Mouse (Mus musculus) heart, postnatal 0 days (tissue): ENCODE data around the gene Sh3bp5. TPM values are rescaled to one million over a fixed set of nuclear protein-coding genes. Genes with fewer than 3 reads are reported as not detected.
A peak's percentile ranks its signal among the peaks of the same experiment; 100 is the strongest.

Source experiments
- ATAC-seq: fragments of 200-750 bp; cut with Nextera tagmentation; 2 replicates; pipeline ENCODE4 v1.8.0; 2017; ENCODE audit warnings: low read depth, moderate number of reproducible peaks, moderate library complexity; ENCODE audit not compliant: insufficient read depth
- DNase-seq: peaks from one replicate; pipeline ENCODE4 v3.0.0-alpha.2; 2016; ENCODE audit warnings: low spot score
- H3K27ac ChIP-seq: fragments of 300-500 bp; sonication (generic); 2 replicates; pipeline ENCODE4 v1.5.1; 2014; ENCODE audit warnings: low read depth, mild to moderate bottlenecking
- H3K27me3 ChIP-seq: fragments of 300-500 bp; sonication (generic); 2 replicates; pipeline ENCODE4 v1.6.1; 2014; ENCODE audit warnings: low read length, mixed read lengths; ENCODE audit not compliant: control insufficient read depth, insufficient read depth
- H3K36me3 ChIP-seq: fragments of 300-500 bp; sonication (generic); replicated peaks from 2 replicates; pipeline ENCODE4 v1.6.1; 2014; ENCODE audit warnings: low read length, mixed read lengths; ENCODE audit not compliant: control insufficient read depth, insufficient read depth
- H3K4me1 ChIP-seq: fragments of 300-500 bp; sonication (generic); 2 replicates; pipeline ENCODE4 v1.6.1; 2014; ENCODE audit warnings: antibody characterized with exemption; ENCODE audit not compliant: control insufficient read depth, insufficient read depth
- H3K4me2 ChIP-seq: fragments of 300-500 bp; sonication (generic); 2 replicates; pipeline ENCODE4 v1.6.1; 2014; ENCODE audit warnings: low read depth, mild to moderate bottlenecking, low read length, moderate library complexity
- H3K4me3 ChIP-seq: fragments of 300-500 bp; sonication (generic); 2 replicates; pipeline ENCODE4 v1.5.1; 2014; ENCODE audit warnings: low read depth, low read length
- H3K9ac ChIP-seq: fragments of 300-500 bp; sonication (generic); replicated peaks from 2 replicates; pipeline ENCODE4 v1.6.1; 2014; ENCODE audit warnings: low read depth, low read length, mixed read lengths
- H3K9me3 ChIP-seq: fragments of 300-500 bp; sonication (generic); replicated peaks from 2 replicates; pipeline ENCODE4 v1.6.1; 2016; ENCODE audit warnings: low read length; ENCODE audit not compliant: control insufficient read depth
- CTCF ChIP-seq: IDR thresholded peaks from 2 replicates; pipeline ENCODE4 v1.5.1; 2016; ENCODE audit warnings: antibody characterized with exemption, control low read depth, low read depth
- EP300 ChIP-seq: IDR thresholded peaks from 2 replicates; pipeline ENCODE4 v1.6.1; 2016; ENCODE audit warnings: antibody characterized with exemption, low read depth
- WGBS: fragments of 180-500 bp; shearing (Covaris S2); extraction: QIAGEN DNeasy Blood & Tissue Kit; methylation state at CpG from one replicate; pipeline ENCODE4 v1.1.7; 2014; 5-methylcytosine and 5-hydroxymethylcytosine counted together
- polyA plus RNA-seq: library from polyadenylated mRNA; unstranded; fragments of >200 nt; fragmentation: Nextera tagmentation; extraction: Ambion mirVana; gene quantifications from 2 replicates; pipeline ENCODE4 v1.2.1, GENCODE M21; 2015
- total RNA-seq: library from RNA; depleted of rRNA; stranded (reverse); fragments of >200 nt; gene quantifications from 2 replicates; pipeline ENCODE4 v1.2.3, GENCODE M21; 2014; ENCODE audit warnings: low replicate concordance; rRNA removed

The Sh3bp5 gene
- total RNA-seq (10.2 and 14.2 TPM in 2 replicates), polyA plus RNA-seq (37.6 and 43.4 TPM in 2 replicates)

DNA sequence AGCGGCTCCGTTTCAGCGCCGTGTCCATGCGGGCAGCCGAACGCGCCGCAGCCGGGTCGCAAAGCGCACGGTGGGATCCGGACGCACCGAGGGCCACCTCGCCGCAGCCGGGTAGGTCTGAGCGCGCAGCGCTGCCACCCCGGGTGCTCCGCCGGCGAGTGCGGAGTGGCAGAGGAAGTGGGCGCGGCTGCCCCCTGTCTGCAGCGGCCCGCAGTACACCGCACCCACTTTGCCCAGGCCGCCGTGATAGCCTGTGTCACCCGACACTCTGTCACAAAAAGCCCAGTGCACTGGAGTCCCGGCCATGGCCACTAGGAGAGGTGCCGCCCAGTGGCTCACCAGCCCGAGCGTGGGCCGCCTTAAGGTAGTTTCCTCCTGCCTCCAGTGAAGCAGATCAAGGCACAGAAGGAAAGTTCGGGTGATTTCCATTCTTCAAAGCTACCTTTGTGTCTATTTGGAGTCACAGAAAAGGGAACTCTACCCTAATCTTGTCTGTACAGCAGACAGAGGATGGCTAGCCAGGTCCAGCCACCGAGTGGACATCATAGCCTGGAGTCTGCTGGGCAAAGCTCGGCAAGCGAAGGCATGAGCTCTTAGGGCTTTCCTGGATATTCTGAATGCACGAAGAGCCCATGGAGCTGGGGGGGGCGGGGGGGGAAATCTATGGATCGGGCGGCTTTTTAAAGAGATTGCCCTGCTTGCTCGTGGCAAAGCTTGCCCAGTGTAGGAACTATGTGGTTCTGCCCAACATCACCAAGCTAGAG lies at the start of gene Sh3bp5:
TSS of gene Sh3bp5 (minus strand) at position 149 of the 764 bp plus-strand sequence.
- H3K9ac ChIP-seq = peak within 1 kb of the TSS; percentile 80
- H3K4me2 ChIP-seq = peak within 1 kb of the TSS; percentile 94
- WGBS = 7% methylated on average over 49 of the region's 49 CpGs
- no peaks in the 10 kb centered on the region for H3K9me3 ChIP-seq
- H3K4me3 ChIP-seq = peak within 1 kb of the TSS; percentile 85
- no peaks in the 10 kb centered on the region for H3K36me3 ChIP-seq
- no peaks in the 10 kb centered on the region for H3K27me3 ChIP-seq
- ATAC-seq (peak; percentile 95), DNase-seq (peak; percentile 92)
- H3K4me1 ChIP-seq = peaks cover 20% of the 10 kb centered on the region
- TF ChIP-seq EP300 (peak; percentile 73; the same call in 1 of the 2 replicates), CTCF (peak; percentile 92)
- H3K27ac ChIP-seq = peak within 1 kb of the TSS; percentile 65

DNA sequence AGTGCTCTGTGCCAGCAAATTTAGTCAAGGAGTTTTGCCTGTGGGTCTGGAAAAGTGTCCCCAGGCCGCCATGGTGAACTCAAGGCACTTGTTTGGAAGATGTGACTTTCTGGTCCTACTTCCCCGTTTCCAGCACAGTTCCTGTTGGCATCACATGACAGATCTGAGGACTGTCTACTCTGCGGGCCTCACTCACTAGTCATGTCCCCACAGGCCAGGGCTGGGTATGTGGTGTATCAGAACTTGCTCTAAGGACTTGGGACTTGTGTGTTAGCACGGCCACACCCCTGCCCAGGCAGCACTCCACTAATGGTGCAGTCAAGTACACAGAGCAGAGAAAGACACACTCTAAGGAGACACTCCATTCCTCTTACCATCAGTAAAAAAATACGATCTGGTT lies 46.5 kb upstream of the Sh3bp5 start:
- Histone ChIP-seq H3K27me3 (no peaks in the 10 kb centered on the region), H3K4me3 (no peak overlapping the region), H3K9me3 (no peaks in the 10 kb centered on the region), H3K27ac (no peak overlapping the region), H3K36me3 (peaks cover 95% of the 10 kb centered on the region), H3K4me2 (no peak overlapping the region), H3K4me1 (no peaks in the 10 kb centered on the region), H3K9ac (no peak overlapping the region)
- DNase-seq = no peak
- no peak; the same call in 1 of the 2 replicates for ATAC-seq
- TF ChIP-seq CTCF = no peak
- no peak for TF ChIP-seq EP300
- 85% methylated on average over 5 of the region's 5 CpGs for WGBS

DNA sequence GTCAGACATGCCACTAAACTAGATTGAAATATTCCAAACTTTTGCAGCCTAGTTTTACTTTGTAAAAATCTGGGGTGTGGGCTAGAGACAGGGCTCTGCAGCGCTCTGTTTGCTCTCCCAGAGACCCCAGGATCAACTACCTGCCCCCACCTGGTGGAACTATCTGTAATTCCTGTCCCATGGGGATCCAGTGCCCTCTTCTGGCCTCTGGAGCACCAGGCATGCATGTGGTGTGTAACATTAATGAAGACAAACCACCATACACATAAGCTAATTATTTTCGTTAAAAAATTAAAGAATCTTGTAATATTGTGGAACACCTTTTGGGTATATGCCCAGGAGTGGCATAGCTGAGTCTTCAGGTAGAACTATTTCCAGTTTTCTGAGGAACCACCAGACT lies 37.4 kb upstream of the Sh3bp5 start:
- 81% methylated on average over 2 of the region's 2 CpGs for WGBS
- no peaks in the 10 kb centered on the region for H3K9me3 ChIP-seq
- TF ChIP-seq CTCF (0 out of 2 replicates have a peak, but pooled peaks have one; percentile 22), EP300 (no peak)

DNA sequence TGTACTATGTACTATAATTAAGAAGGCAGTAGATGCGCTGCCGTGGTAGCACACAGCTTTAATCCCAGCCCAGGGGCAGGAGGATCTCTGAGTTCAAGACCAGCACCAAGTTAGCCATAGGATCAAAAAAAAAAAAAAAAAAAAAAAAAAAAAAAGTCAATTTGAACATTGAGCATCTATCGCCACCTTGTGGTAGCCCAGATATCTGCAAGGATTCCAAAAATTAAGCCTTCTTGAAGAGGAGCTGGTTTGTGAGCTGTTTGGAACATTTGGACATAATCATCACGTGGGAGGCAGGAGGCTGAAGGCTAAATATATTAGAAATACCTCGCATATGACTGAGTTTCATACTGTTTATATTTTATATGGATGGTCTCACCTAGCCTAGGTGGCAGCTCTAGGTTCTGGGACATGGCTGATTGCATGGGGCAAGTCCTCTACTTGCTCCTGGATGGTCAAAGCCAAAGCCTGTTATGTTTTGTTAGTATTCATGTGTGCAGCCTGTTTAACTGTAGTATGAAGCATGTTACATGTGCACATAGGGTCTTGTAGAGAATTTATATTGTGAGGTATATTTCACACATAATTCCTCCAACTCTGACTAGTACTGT lies 36.7 kb upstream of the Sh3bp5 start:
- Histone ChIP-seq H3K36me3 (no peaks in the 10 kb centered on the region), H3K9ac (no peak overlapping the region), H3K27me3 (no peaks in the 10 kb centered on the region), H3K27ac (no peak overlapping the region), H3K9me3 (no peaks in the 10 kb centered on the region), H3K4me2 (no peak overlapping the region), H3K4me3 (no peak overlapping the region), H3K4me1 (no peaks in the 10 kb centered on the region)
- TF ChIP-seq EP300 = no peak
- TF ChIP-seq CTCF = peak; percentile 70
- ATAC-seq = no peak
- WGBS = 4% methylated on average over 5 of the region's 5 CpGs
- DNase-seq = peak; percentile 59

More for the DNA sequence above, 37.4 kb upstream of the Sh3bp5 start:
- peaks cover 5% of the 10 kb centered on the region; the same call in 1 of the 2 replicates for H3K36me3 ChIP-seq
- H3K4me3 ChIP-seq = no peak overlapping the region
- no peaks in the 10 kb centered on the region for H3K4me1 ChIP-seq
- H3K9ac ChIP-seq = no peak overlapping the region
- H3K4me2 ChIP-seq = no peak overlapping the region
- DNase-seq (no peak), ATAC-seq (no peak)
- H3K27ac ChIP-seq = no peak overlapping the region
- no peaks in the 10 kb centered on the region for H3K27me3 ChIP-seq

DNA sequence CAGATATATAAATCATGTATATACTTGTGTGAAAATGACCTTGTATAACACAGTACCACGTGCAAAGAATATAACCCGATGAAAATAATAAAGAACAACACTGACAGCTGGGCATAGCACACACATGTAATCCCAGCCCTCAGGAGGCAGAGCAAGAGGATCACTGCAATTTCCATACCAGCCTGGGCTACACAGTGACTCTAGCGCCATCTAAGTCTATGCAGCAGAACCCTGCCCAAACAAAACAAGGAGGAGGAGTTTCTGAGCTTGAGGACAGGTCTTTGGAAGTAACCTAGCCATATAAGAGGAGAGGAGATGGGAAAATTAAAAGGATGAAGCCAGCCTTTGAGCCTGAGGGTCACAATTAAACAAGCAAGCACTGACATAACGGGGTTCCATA lies 33.8 kb upstream of the Sh3bp5 start:
- Histone ChIP-seq H3K4me2 (no peak overlapping the region), H3K27me3 (no peaks in the 10 kb centered on the region), H3K9ac (no peak overlapping the region), H3K27ac (no peak overlapping the region), H3K4me3 (no peak overlapping the region), H3K36me3 (no peaks in the 10 kb centered on the region), H3K9me3 (no peaks in the 10 kb centered on the region), H3K4me1 (no peaks in the 10 kb centered on the region)
- no peak; the same call in 1 of the 2 replicates for TF ChIP-seq CTCF
- no peak for TF ChIP-seq EP300
- DNase-seq (no peak), ATAC-seq (no peak)
- 63% methylated on average over 4 of the region's 4 CpGs for WGBS
